Mouse (Mus musculus): ENCODE measurements around the gene Spint1.

Gene Spint1

DNA sequence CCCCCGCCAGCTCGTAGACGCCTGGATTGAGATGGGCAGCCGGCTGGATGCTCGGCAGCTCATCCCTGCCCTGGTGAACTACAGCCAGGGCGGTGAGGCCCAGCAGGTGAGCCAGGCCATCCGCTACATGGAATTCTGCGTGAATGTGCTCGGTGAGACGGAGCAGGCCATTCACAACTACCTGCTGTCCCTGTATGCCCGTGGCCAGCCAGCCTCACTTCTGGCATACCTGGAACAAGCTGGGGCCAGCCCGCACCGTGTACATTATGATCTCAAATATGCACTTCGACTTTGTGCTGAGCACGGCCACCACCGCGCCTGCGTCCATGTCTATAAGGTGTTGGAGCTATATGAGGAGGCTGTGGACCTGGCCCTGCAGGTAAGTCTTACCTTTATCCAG is 57.2 kb downstream of the Spint1 start:
- DNase-seq = no peak

DNA sequence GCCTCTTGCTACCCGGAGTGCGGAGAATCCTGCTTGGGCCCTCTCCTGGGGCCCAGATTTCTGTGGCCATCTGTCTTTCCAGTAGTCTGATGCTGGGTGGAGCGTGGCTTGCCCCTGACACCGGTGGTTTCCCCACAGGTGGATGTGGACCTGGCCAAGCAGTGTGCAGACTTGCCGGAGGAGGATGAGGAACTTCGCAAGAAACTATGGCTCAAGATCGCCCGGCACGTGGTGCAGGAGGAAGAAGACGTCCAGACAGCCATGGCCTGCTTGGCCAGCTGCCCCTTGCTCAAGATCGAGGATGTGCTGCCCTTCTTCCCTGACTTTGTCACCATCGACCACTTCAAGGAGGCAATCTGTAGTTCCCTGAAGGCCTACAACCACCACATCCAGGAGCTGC is 59.6 kb downstream of the Spint1 start:
- no peak for DNase-seq

DNA sequence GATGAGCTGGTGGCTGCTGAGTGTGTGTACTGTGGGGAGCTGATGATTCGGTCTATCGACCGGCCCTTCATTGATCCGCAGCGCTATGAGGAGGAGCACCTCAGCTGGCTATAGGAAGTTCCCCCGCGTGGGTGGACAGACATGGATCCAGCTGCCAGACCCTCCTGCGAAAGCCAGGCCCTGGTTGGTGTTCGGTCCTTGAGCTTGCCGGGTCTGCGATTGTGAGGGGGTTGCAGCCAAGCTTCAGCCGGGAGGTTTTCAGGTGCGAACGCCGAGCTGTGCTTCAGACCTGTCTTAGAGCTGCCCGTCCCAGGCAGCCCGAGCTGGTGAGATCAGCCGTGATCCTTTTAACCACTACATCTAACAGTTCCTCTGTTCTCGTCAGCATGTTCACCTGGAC is 60.3 kb downstream of the Spint1 start:
- no peak for DNase-seq

DNA sequence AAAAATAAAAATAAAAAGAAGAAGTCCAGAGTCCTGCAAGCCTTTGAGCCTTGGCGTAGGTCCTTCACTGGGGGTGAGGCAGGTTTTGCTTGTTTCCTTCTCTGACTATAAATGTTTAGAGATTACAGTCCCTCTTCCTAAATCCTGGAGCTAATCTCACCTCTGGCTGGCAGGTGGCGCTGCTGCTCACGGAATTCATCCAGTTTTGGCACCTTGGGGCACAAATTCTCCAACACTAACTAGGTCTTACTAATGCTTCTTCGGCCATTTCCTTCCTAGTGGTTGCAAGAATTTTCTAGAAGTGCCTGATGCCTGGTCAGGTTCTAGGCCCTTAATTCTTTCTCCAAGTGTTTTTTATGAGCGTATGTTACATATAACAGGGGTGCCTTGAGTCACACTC is 61.2 kb downstream of the Spint1 start:
- peak; percentile 65 to 68 for DNase-seq

DNA sequence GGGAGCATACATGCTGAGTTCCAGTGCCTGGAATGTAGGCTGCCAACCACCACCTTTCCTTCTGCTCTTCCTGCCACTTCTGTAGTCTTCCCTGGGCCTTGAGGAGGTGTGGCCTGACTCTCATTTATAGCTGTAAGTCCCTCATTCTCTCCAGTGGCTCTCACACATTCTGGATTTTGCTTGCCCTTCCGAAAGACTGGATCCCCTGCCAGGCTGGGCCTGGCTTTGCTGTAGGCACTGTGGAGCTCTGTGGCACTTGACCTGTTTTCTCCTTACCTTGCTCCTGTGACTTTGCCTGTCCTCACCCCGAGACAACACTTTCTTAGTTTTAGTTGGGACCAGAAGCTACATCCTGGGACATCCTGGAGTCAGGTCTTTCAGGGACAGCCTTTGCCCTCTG is 61.7 kb downstream of the Spint1 start:
- DNase-seq = no peak
